Mouse (Mus musculus): ENCODE data around the gene Mybbp1a.

Mybbp1a gene

DNA sequence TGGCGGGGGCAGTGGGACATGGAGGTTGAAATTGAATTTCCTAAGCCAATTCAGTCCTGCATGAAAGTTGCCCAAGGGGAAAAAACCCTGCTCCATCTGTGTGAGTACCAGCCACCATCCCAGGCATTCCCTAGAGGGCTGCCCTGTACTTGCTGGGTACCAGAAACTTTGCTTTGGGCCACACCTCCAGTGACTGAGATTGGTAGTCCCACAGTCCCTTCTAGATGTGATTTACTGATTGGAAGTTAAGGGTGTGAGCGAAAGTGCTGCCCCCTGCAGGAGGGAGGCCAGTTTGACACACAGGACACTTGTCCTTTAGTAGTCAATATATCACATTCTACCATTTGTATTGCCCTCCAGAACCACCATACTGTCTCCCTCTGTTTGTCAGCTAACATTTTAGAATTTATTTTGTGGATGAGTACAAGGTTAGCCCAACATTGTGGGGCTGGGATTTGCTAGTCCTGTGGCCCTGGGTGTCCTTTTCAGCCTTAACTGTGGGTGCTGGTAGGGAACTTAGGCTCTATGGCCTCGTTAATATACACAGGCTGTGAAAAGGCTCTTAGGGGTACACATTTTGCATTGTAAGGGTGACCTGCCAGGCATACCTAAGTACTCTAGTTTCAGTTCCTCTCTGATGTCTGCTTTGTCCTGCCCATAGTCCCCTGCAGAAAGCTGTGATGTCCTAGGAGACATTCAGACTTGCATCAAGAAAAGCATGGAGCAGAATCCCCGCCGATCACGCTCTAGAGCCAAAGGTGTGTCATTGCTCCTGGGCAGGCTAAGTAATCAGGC lies 5.4 kb downstream of the Mybbp1a start:
- no peak for DNase-seq (ENCODE audit: low spot score)

GRCm38 (mm10) chr11:72447475-72447874 lies 6.3 kb downstream of the Mybbp1a start:
- DNase-seq (ENCODE audit: low spot score) = no peak

- DNase-seq (ENCODE audit: low spot score) = no peak
These were observed 11.0 kb downstream of the Mybbp1a start for GRCm38 (mm10) chr11:72452140-72452665.

GRCm38 (mm10) chr11:72453105-72453953 lies 12.2 kb downstream of the Mybbp1a start:
- no peak for DNase-seq (ENCODE audit: low spot score)

DNA sequence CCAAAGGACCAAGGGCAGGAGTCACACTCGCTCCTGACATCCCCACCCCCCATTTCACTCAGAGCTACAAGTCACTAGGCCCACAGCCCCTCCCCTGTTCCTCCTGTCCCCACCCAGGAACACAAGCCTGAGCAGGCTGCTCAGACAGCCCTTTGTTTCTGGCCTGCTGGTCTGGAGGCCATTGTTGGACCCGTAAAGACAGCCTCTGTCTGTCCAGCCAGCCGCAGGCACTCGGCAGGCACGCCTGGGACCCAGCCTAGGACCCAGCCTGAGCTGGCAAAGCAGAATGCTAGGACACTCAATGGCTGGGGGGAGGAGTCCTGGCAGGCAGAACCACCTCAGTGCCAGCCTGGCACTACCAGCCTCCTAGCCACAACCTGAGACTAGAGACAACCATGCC lies 14.5 kb downstream of the Mybbp1a start:
- no peak for DNase-seq (ENCODE audit: low spot score)

GRCm38 (mm10) chr11:72457995-72458496 lies 16.9 kb downstream of the Mybbp1a start:
- no peak for DNase-seq (ENCODE audit: low spot score)

- DNase-seq (ENCODE audit: low spot score) = no peak
These were observed 17.3 kb downstream of the Mybbp1a start for GRCm38 (mm10) chr11:72458502-72458901.

DNA sequence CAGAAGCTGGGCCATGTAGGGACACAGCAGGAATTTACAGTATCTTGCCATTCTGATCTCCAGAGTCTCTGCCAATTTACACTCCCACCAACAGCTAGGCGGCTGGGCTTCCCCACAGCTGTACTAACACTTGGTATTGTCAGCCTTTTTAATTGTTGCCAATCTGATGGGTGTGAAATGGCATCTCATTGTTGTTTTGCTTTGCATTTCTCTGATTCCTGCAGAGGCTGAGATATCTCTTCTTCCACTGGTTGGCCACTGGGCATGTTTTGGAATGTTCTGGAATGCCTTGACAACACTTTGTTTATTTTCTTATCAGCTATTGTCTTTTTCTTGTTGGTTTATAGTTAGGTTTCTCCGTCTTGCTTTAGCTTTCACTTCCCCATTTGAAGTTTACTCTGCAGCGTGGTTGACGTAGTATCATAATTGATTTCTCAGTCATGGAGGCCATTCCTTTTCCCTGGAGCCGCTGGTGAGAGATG lies 20.4 kb downstream of the Mybbp1a start:
- DNase-seq (ENCODE audit: low spot score) = peak; percentile 72

DNA sequence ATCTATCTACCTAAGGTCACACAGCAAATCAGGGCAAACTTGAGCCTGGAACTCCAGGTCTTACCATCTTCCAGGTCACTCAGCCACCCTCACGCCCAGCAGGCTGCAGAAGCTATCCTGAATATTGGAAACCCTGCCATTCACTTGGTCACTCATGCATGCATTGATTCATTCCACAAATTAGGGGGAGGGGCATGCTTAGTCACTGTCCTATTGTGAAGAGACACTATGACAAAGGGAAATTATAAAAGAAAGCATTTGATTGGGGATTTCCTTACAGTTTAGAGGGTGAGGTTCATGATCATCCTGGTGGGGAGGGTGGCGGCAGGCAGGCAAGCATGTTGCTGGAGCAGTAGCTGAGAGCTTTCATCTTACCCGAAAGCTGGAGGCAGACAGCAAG lies 23.7 kb downstream of the Mybbp1a start:
- DNase-seq (ENCODE audit: low spot score) = no peak

DNA sequence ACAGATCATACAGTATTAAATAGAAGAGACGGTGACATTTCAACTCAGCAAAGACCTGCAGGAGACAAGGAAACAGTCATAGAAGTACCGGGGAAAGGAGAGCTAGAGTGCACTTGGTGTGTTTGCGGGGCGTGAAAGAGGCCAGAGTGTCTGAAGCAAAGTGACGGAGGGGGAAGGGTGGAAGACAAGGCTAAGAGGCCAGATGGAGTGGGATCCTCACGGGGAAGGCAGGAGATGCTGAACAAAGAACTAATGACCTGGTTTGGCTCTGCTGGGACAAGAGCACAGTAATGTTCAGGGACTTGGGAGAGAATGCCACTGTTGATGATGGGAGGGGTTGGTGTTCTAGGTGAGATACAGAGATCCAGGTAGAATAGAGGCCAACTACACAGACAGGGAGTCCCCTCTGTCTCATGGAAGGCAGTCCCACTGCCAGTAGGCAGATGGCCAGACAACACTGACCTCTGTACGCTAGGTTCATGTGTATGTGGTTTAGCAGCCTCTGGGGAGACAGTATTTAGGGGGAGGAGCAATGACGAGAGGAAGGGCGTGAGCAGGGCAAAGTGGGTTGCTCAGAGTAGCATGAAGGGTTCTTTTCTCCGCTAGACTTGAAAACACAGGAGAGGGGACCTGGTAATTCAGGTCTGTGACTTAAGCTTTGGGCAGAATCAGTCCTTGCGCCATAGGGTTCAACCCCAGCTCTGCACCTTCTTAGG lies 25.0 kb downstream of the Mybbp1a start:
- DNase-seq (ENCODE audit: low spot score) = no peak

DNA sequence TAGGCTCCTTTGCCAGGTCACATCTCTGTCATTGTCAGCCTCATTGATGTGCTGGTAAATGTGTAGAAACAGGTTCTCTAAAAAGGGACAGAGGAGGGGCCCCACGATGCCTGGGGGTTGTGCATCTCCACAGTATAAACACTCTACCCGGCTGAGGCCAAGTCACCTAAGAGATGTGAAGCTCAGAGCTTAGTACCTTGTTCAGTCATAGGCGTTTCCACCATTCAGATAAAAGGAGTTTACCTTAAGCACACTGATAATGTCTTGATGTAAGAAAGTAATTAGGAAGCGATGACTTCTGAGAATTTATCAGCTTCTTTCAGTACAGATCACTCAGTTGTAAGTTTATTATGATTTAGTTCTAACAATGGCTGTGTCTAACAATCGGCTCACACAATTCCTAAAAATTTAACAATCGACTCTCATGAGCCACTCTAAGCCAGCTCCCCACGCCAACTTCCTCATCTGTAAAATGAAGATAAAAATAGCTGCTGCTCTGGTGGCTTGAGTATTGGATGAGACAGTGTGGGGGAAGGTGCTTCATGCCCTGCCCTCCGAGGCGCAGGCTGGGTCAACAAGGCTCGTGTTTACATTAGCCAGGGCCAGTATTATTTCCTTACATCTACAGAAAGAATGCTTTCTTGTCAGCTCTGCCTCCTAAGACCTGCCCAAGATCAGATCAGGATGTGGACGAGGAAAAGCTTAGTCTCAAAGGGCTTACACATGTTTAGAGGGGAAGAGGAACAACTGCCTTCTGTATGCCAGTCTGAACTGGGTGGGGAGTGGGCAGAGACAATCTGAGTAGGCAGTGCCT lies 25.7 kb downstream of the Mybbp1a start:
- DNase-seq (ENCODE audit: low spot score) = no peak

GRCm38 (mm10) chr11:72468525-72468924 lies 27.4 kb downstream of the Mybbp1a start:
- no peak for DNase-seq (ENCODE audit: low spot score)

GRCm38 (mm10) chr11:72469217-72469616 lies 28.1 kb downstream of the Mybbp1a start:
- peak; percentile 48 for DNase-seq (ENCODE audit: low spot score)

- DNase-seq (ENCODE audit: low spot score) = no peak
These were observed 28.8 kb downstream of the Mybbp1a start for GRCm38 (mm10) chr11:72470004-72470403.

- DNase-seq (ENCODE audit: low spot score) = no peak
These were observed 30.2 kb downstream of the Mybbp1a start for GRCm38 (mm10) chr11:72471381-72471780.

GRCm38 (mm10) chr11:72473540-72473939 lies 32.4 kb downstream of the Mybbp1a start:
- no peak for DNase-seq (ENCODE audit: low spot score)

GRCm38 (mm10) chr11:72474926-72475325 lies 33.8 kb downstream of the Mybbp1a start:
- DNase-seq (ENCODE audit: low spot score) = no peak

GRCm38 (mm10) chr11:72475408-72475807 lies 34.3 kb downstream of the Mybbp1a start:
- no peak for DNase-seq (ENCODE audit: low spot score)

DNA sequence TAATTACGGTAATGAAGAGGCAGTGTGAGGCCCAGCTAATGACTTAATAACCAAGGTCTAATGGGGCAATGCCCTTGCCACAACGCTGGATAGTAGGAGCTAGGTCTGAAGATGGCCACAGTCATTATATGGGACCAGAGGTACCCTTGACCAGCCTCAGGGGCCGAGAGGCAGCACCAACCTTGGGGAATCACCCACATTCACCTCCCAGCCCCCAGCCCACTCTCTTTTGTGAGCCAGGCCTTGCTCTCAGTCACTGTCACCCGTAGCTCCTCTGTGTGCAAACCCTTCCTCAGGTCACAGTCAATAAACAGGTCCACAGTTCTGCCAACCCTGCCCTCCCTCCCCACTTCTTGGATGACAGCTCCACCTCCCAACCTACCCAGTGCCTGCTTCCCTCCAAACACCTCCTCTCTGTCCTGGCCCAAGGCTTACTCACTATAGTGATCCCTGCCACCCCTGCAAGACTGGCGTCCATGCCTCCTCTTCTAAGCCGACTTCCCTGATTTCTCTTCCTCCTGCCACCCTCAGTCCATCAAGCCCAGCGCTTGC lies 35.0 kb downstream of the Mybbp1a start:
- DNase-seq (ENCODE audit: low spot score) = no peak

DNA sequence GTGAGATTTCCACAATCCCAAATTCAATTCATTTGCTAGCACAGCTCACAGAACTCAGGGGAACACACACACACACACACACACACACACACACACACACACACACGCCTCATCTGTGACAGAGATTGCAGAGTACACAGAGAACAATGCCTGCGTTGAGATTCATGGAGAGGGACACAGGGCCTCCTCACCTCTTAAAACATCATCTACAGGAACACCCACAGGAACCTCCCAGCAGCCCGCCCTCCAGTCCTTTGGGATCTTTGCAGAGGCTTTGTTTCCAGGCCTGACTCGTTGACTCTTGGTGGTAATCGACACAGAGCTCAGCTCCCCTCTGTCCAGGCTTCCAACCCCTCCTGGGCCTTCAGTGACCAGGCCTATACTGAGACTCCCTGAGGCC lies 36.0 kb downstream of the Mybbp1a start:
- DNase-seq (ENCODE audit: low spot score) = no peak

GRCm38 (mm10) chr11:72477653-72478052 lies 36.5 kb downstream of the Mybbp1a start:
- no peak for DNase-seq (ENCODE audit: low spot score)

All from testis, postnatal 14 days (tissue).